Mouse (Mus musculus) urinary bladder, postnatal 4 days (tissue): ENCODE measurements around the gene Itfg2.
"Not testable (repeated sequence)": the region's sequence is repeated elsewhere in the genome, so short reads cannot be mapped to it uniquely, and the experiment has no call there.

Experiments
- DNase-seq, 2 experiments: peaks; one replicate each; pipeline ENCODE4 v3.0.0; 2021 to 2022; ENCODE audit warnings: low spot score in 2 of 2

Itfg2 gene

DNA sequence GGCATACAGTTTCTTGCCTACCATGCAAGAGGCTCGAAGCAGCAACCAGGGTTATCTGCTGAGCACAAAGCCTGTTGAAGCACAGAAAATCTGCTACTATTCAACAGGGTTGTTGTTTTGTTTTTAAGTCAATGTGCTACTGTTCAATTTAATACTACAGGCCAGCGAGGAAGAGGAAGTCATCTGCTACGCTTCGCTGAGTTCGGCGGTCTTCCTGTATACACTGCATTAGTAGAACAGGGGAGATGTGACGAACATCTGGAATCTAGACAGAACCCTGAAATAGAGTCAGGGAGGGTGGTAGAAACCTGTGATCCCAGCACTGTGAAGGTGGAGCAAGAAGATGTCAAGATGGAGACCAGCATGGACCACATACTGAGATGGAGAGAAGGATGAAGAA, 41.0 kb downstream of the Itfg2 start:
- no peak for DNase-seq

DNA sequence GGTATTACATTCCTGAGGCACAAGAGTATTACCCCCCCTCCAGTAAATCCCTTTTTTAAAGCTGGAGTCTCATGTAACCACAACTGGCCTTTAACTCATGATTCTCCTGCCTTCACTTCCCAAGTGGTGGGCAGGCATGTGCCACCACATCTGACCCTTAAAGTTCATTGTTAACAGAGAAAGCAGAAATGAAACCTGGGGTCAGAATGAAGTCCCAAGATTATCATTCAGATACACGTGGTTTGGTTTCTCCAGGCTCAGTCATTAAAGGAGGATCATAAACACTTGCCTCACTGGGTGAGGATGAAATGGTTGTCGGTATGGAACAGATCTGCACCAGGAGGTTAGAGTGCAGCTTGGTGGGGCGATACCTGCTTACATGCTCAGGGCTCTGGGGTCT, 43.5 kb downstream of the Itfg2 start:
- no peak for DNase-seq

DNA sequence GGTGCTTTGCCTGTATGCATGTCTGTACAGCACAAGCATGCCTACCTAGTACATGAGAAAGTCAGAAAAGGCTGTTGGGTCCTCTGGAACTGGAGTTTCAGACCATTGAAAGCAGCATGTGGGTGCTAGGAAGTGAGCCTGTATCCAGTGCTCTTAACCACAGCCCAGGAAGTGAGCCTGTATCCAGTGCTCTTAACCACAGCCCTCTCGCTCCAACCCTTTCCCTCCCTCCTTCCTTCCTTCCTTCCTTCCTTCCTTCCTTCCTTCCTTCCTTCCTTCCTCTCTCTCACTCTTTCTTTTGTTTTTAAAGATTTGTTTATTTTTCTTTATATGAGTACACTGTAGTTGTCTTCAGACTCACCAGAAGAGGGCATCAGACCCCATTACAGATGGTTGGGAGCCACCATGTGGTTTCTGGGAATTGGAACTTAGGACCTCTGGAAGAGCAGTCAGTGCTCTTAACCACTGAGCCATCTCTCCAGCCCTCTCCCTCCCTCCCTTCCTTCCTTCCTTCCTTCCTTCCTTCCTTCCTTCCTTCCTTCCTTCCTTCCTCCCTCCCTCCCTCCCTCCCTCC, 44.0 kb downstream of the Itfg2 start:
- not testable (repeated sequence) for DNase-seq

DNA sequence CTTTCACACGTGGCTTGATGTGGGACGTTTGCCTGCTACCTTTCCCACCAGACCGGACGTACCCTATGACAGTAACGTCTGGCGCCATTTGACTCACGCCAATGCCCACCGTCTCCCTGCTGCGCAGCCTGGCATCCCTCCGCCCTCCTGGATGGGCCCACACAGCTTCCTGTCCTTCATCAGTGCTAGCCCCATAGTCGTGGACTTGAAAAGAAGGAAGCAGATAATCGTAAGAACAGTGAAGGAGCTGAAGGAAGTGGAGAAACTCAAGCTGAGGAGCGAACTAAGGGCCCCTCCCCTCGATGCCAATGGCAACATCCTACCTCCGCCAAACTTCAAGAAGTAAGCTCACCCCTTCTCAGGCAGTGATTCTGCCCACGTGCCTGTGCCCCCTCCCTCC, 45.1 kb downstream of the Itfg2 start:
- no peak for DNase-seq

DNA sequence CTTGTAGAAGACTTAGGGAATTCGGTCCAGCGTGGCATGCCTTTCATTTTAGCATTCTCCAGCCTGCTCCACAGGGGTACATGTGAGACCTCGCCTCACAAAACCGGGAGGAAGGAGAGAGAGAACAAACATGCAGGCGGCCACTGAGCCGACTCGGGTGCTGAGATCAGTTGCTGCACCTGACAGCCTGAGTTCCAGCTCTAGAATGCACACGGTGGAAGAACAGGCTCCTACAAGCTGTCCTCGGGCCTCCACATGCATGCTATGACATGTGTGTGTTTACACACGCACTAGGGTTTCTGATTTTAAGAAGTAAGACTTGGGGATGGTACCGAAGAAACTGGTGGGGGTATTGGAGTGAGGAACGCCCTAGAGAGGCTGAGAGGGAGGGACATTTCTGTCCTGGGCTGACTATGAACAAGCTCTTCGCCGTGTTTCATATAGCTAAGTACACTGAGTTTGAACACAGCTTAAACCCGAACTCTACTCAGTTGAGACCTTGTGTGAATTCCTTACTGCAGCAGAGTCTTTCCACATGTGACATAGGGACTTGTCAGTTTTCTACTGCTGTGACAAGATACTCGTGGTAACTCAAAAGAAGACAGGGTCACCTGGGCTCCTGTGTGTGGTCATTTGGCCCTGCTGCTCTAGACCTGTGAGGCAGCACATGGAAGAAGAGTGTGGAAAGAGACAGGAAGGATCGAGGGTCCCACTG, 48.2 kb downstream of the Itfg2 start:
- DNase-seq = no peak

DNA sequence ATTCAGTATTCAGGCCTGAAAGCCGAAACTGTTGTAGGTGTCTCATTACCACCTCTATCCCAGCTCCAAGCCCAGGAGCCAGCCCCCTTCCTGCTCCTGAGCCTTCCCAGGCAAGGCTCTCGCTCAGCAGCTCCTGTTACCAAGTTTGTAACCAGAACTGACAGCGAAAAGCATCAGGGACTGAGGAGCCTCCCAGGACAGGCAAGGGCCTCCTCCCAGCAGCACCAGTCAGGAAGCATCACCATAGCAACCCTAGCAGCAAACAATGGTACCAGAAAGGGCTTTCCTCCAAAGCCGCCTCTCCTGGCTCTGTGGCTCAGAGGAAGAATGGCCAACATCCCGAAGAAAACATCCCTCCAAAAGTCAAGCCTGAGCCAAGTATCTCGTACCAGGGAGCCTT, 49.5 kb downstream of the Itfg2 start, which contains the start of the genes Tex52 and Gm44596:
TSS of gene Tex52 (plus strand) at position 265 of the 400 bp plus-strand sequence.
TSS of gene Gm44596 (plus strand) at position 312 of the 400 bp plus-strand sequence.
- DNase-seq = no peak

DNA sequence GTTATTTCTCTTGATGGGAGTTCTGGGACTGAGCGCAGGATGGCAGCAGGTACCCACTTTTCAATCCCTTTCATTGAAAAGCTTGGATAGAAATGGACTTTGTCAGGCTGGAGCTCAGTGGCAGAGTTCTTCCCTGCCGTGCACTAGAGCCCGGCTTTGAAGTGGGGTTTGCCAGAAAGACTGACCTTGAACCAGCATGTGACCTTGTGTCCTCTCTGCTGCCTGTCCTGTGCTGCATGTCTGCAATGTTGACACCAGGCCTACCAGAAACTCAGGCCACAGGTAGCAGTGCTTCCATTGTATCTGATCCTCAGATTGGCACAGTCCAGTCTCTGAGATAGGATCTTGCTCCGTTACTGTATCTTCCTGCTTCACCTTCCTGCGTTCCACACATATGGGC, 54.7 kb downstream of the Itfg2 start:
- DNase-seq = no peak

DNA sequence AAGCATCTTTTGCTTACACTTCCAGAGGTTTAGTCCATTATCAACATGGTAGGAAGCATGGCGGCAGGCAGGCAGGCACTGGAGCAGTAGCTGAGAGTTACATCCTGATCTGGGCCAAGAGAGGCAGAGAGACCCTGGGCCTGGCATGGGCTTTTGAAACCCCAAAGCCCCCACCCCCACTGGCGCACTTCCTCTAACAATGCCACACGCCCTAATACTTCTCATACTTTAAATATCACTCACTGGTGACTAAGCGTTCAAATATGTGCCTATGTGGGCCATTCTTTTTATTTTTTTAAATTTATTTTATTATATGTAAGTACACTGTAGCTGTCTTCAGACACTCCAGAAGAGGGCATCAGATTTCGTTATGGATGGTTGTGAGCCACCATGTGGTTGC, 58.3 kb downstream of the Itfg2 start:
- DNase-seq = no peak

DNA sequence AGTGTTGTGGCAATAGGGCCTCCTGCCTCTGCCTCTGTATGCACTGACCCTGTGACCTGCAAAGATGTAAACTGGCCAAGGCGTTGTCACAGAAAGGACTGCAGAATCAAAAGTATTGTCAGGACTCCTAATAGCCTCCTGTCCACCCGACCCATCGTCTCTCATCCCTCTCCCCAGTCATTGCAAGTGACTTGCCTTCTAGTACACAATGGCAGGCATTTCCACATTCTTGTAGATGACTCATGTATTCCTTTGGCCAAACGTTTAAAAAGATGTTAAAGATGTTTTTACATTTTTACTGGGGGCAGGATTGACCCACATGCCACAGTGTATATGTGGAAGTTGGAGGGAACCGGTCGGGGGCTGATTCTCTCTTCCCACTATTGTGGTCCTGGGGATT, 60.0 kb downstream of the Itfg2 start:
- no peak for DNase-seq

DNA sequence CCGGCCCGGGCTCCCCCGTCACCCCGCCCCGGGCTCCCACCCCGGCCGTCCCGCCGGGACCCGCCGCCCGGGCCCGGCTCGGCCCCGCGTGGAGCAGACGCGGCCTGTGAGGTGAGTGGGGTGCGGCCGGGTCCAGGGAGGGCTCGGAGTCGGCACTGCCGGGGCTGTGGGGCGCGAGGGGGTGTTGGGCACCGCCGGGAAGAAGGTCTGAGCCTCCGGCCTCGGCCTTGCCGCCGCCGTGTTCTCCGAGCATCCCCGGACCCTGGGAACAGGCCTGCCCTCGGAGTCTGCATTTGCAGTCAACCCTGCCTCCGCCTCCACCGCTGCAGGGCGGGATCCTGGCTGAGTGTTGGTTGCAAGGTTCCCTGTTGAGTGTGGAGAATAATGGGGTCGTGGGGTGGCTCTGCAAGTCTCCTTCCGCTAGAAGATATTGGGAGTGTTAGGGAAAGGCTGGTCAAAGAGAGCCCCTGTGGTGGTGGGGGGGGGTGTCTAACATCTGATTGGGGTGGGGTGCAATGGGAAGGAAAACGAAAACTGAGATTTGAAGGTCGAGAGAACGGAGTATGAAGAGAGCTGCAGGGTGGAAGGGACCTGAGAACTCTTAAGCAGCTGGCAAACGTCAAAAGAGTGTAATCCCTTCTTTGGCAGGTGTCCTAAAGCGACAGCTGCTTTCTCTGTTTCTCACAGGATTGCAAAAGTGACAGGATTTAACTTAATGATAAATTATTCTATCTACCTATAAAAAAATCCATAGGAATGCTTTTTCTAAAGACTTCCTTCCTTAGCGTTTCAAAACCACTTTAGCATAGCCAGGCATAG, 61.5 kb downstream of the Itfg2 start:
- no peak for DNase-seq

DNA sequence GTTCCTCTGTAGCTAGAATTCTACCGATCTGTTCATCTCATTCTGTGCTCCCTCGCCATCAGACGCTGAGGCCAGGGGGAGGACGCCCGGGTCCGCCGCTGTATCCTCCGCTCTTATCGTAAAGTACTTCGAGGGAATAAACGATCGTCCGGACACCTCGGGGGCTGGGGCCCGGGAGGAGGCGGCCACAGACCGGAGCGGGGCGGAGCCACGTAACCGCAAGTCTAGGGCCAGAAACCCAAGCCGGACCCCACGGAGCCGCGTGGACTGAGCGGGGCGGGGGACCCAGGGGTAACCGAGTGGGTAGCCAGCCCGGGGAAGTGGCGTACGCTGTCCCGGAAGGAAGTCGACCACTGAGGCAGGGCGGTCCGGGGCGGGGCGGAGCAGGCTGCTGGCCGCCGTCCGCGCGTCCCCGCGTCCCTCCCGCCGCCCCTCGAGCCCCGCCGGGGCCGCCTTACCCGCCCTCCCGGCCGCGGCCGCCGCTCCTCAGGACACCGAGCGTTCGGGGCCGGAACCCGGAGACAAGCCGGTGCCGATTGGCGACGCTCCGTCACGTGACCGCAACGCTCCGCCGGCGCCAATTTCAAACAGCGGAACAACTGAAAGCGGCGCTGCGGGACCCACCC, 62.2 kb downstream of the Itfg2 start, which contains the start of the genes Rhno1 and Foxm1:
TSS of gene Rhno1 (minus strand) at position 531 of the 626 bp plus-strand sequence.
TSS of gene Foxm1 (plus strand) at position 587 of the 626 bp plus-strand sequence.
- peak; percentile 78 to 87 for DNase-seq

DNA sequence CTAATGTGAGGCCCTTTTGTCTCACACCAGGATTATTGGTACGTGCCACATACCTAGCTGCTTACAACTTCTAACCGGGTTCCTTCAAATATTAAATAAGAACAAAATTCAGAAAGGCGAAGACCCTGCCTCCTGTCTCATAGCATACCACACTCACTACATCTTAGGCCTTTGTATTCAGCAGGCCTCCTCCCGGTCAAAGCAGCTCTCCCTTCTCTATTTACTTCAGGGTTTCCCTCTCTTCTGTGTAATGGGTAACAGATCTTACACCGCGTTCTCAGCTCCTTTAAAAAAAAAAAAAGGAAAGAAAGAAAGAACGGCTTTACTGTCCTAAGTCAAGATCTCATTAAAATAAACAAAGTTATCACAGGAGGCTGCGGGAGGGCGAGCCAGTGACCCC, 62.8 kb downstream of the Itfg2 start:
- no peak for DNase-seq
